Mouse (Mus musculus) liver, embryonic 14 days (tissue): ENCODE measurements around the gene Txnl4b. TPM values are rescaled to one million over a fixed set of nuclear protein-coding genes. Genes with fewer than 3 reads are reported as not detected.

Source experiments
- polyA plus RNA-seq: library from polyadenylated mRNA; depleted of rRNA; stranded (reverse); fragments of >200 nt; gene quantifications from 2 replicates; pipeline ENCODE4 v1.2.3, GENCODE M21; 2012; rRNA removed

Gene Txnl4b
- 1.9 and 2.6 TPM in 2 replicates for polyA plus RNA-seq

GRCm38 (mm10) chr8:109565498-109566333, at the start of gene Txnl4b, which contains the start of gene Dhx38:
Gene Txnl4b, plus strand, starts transcription at chr8:109565892.
Gene Dhx38, minus strand, starts transcription at chr8:109565861.

DNA sequence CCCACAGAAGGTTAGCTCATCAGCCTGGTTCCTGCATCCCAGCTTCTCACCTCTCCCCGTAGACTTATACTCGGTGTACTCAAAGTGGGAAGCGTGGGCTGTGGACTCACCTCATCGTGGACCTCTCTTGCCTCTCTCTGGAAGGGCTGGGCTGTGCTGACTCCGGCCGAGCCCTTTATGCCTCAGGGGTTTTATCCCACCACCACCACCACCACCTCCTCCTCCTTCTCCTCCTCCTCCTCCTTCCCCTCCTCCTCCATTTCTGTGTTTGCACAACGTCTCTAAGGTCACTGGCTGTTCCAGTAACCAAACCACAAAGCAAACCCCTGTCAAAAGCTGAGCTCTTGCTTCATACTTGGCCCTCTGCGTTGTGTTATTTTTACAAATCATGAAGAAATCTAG, 13.2 kb downstream of the Txnl4b start, which contains the start of gene Hp:
Gene Hp (minus strand): TSS at position 273 of the 402 bp plus-strand sequence.

DNA sequence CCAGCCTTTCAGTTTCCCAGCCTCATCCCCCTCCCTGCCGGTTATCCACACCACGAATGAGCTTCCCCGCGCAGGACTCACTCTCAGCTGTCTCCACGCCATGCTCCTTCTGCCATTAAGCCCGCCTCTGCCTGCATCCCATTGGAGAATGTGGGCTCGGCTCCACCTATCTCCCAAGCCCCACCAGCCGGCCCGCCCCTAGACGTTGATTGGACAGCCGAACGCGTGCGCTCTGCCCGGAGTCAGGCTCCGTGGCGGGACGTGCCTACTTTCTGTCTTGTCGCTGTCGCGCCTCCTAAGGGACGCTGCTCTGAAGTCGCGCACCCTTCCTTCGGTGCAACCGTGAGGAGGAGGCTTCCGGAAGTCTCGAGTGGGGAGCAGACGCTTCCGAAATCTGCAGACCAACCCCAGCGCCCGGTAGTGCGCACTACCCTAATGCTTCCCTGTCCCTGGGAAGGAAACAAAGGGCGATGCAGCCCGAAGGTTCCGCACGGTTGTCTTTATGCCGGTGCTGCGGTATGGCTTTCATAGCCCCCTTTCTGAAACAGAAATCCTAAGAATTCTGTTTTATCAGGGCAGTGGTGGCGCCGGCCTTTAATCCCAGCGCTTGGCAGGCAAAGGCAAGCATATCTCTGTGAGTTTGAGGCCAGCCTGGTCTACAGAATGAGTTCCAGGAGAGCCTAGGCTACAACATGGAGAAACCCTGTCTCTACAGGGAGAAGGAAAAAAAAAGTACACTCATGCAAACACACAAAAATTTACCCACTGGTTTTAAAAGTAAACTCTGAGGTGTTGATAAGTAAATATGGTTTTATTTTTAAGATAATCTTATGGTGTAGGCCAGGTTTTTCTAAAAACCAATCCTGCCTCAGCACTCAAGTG, 42.8 kb downstream of the Txnl4b start, which contains the start of gene Dhodh:
Gene Dhodh (minus strand): TSS at position 403 of the 882 bp plus-strand sequence.

DNA sequence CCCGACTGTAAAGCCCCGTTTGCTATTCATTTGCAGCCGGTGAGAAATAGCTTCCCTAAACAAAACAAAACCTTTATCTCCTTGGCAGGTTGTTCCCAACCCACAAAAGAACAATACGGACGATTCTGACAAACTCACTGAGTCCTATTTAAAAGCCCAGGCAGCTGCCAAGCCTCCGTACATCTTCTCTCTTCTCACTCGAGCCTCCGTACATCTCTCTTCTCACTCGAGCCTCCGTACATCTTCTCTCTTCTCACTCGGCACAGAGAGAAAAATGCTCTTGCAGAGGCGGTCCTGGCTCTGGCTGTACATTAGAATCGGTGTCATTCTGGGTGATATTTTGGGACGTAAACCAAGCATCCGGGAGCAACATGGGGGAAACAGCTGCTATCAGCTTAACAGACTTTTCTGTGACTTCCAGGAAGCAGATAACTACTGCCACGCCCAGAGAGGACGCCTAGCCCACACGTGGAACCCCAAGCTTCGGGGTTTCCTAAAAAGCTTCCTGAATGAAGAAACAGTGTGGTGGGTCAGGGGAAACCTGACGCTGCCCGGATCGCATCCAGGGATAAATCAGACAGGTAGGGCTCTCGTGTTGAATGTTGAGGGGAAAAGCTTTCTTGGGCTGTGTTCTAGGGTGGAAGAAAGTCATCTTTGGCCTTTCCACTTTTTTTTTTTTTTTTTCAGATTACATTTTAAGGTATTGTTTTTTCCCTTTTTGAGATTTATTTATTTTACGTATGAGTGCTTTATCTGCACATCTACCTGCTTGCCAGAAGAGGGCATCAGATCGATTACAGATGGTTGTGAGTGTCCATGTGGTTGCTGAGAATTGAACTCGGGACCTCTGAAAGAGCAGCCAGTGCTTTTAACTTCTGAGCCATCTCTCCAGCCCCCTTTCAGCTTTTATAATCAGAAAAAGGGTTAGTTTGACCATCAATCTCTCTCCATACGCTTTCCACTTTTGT, 48.8 kb downstream of the Txnl4b start, which contains the start of gene Pkd1l3:
Gene Pkd1l3 (plus strand): TSS at position 275 of the 968 bp plus-strand sequence.

Other genes with a start within 250 kb of the Txnl4b start
- not detected in 2 replicates for gene Pmfbp1, start 71.9 kb upstream of the Txnl4b start, polyA plus RNA-seq
- gene Dhx38, start within 50 bp of the Txnl4b start, polyA plus RNA-seq: 8.8 and 9.2 TPM in 2 replicates
- gene Hp, start 13.3 kb downstream of the Txnl4b start, polyA plus RNA-seq: 29.3 and 34.5 TPM in 2 replicates
- 11.6 and 12.5 TPM in 2 replicates for gene Dhodh, start 42.8 kb downstream of the Txnl4b start, polyA plus RNA-seq
- 0.78 and 0.91 TPM in 2 replicates for gene Pkd1l3, start 48.6 kb downstream of the Txnl4b start, polyA plus RNA-seq
- 17.7 and 21.9 TPM in 2 replicates for gene Ist1, start 127.4 kb downstream of the Txnl4b start, polyA plus RNA-seq
- 4.6 TPM in 2 replicates for gene Zfp821, start 139.7 kb downstream of the Txnl4b start, polyA plus RNA-seq
- gene Atxn1l, start 171.8 kb downstream of the Txnl4b start, polyA plus RNA-seq: 2.6 and 2.9 TPM in 2 replicates
- 14.6 and 17.2 TPM in 2 replicates for gene Ap1g1, start 212.7 kb downstream of the Txnl4b start, polyA plus RNA-seq